Mouse (Mus musculus): ENCODE measurements around the gene Akap2. TPM values are rescaled to one million over a fixed set of nuclear protein-coding genes. Genes with fewer than 3 reads are reported as not detected.

The Akap2 gene
- polyA plus RNA-seq, 1 experiment: 20.8 TPM

DNA sequence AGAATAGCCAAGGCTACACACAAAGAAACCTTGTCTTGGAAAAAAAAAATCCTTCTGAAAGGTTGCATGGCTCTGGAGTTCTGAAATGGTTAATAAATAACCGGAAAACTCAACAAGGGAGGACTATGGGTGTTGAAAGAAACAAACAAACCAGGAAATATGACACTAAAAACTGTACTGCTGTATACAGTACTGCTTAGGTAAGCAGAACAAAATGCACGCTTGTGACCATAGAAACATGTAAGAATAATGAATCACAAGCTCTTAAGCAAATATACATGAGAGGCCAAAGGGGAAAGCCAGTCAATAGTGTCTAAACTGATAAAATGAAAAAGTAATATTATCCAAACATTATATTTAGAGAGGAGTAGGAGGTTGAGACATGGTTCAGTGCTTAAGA, 97.9 kb downstream of the Akap2 start:
- no peak overlapping the region for H3K27ac ChIP-seq (ENCODE audit: insufficient read depth, low read length)
- no peak overlapping the region for H3K4me3 ChIP-seq (ENCODE audit: insufficient read depth, low read length)
- H3K4me1 ChIP-seq (ENCODE audit: control insufficient read depth, insufficient read depth, low read length): no peaks in the 10 kb centered on the region
- TF ChIP-seq POLR2A (IDR thresholded peaks at IDR 0.05; ENCODE audit: extremely low read depth, insufficient read depth, low read length): no peak
- TF ChIP-seq CTCF (IDR thresholded peaks at IDR 0.05; ENCODE audit: extremely low read depth, insufficient read depth, low read length): no peak

DNA sequence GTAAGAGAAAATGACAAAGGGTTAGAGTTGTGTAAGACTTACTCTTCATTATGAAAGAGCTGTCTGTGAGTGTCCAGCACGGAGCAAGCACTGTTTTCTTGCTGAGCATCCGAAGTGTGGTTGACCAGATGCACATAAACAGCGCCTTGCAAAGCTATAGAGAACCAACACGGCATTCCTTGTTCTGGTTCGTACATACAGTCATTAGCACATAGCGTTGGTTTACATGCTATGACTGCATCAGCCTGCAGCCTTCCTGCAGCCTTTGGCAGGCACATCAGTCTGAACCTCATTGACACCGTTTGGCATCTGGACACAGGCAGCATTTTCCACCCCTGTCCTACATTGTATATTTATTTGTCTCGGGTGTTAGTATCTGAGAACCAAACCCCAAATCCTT, 98.7 kb downstream of the Akap2 start:
- no peak for TF ChIP-seq CTCF (IDR thresholded peaks at IDR 0.05; ENCODE audit: extremely low read depth, insufficient read depth, low read length)
- TF ChIP-seq POLR2A (IDR thresholded peaks at IDR 0.05; ENCODE audit: extremely low read depth, insufficient read depth, low read length): no peak
- Histone ChIP-seq H3K4me3 (ENCODE audit: insufficient read depth, low read length) (no peak overlapping the region), H3K27ac (ENCODE audit: insufficient read depth, low read length) (no peak overlapping the region), H3K4me1 (ENCODE audit: control insufficient read depth, insufficient read depth, low read length) (no peaks in the 10 kb centered on the region)

DNA sequence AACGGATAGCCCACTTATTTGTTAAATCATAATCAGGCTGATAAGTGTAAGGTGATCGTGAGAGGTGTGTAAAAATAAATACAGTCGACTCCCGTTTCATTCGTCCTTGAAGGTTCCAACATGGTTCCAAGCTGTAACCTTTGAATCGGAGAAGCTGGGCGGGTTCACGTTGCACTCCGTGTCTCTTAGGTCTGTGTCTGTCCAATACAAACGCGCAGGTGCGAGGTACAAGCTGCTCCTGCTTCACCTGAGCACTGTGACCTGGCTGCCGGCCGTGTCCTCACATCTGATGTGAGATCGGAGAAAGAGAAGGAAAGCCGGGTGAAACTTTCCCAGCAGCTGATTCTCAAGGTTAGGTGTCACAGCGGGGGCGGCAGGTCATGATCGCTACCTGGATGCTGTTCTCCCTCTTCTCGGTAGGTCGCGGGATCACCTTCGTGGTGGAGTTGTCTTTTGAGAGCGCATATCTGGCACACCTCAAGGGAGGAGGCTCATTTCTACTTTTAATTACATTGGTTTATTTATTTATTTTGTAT, 103.5 kb downstream of the Akap2 start:
- no peak overlapping the region for H3K27ac ChIP-seq (ENCODE audit: insufficient read depth, low read length)
- H3K4me3 ChIP-seq (ENCODE audit: insufficient read depth, low read length): no peak overlapping the region
- TF ChIP-seq CTCF (IDR thresholded peaks at IDR 0.05; ENCODE audit: extremely low read depth, insufficient read depth, low read length) (no peak), POLR2A (IDR thresholded peaks at IDR 0.05; ENCODE audit: extremely low read depth, insufficient read depth, low read length) (no peak)
- peaks cover 5% of the 10 kb centered on the region for H3K4me1 ChIP-seq (ENCODE audit: control insufficient read depth, insufficient read depth, low read length)

DNA sequence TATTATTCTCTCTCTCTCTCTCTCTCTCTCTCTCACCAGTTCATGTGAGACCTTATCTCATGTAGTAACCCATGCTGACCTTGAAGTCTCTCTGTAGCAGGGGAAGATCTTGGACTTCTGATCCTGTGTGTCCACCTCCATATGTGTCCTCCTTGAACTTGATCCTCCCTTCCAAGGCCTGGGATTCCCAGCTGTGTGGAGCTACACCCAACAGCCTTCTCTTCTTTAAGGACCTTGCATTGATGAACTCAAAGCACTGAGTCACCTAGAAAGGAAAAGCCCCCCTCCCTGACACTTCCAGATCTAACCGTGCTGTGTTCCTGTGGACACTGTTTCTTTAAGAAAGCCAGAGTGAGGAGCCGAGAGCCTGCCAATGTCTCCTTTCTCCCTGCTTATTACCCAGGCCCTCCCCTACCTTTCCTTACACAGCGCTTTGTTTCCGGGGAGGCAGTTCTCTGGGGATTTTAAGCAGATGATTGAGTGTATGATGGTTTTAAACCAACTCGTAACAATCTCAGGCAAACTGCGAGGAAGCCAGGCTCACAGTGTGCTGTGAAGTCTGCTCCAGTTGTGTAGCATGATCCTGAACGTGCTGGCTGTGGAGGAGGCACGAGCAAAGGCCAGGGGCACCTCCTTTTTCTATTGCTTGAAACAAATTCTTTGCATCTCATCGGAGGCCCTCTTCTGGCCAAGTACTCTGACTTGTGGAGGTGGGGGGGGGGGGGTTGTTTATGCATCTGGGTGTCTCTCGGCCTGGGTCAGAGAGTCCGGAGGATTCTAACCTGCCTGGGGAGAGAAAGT, 104.3 kb downstream of the Akap2 start:
- TF ChIP-seq CTCF (IDR thresholded peaks at IDR 0.05; ENCODE audit: extremely low read depth, insufficient read depth, low read length) (no peak), POLR2A (IDR thresholded peaks at IDR 0.05; ENCODE audit: extremely low read depth, insufficient read depth, low read length) (no peak)
- Histone ChIP-seq H3K4me1 (ENCODE audit: control insufficient read depth, insufficient read depth, low read length) (peaks cover 5% of the 10 kb centered on the region), H3K27ac (ENCODE audit: insufficient read depth, low read length) (no peak overlapping the region), H3K4me3 (ENCODE audit: insufficient read depth, low read length) (peak overlapping the region; percentile 8; the same call in 1 of the 2 replicates)

DNA sequence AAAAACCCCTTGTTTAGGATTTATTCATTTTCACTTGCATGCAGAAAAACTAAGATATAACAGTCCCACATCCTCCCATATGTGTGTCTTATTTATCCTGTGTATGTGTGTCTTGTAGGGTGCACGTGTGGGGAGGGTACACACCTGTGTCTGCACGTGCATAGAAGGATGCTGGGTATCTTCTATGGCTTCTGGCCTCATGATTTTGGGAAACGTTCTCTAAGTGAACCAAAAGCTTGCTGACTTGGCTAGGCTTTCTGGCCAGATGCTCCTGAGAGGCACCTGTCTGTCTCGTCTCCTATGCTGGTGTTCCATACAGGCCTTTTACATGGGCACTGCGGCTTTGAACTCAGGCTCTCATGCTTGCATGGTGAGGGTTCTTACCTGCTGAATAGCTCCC, 105.2 kb downstream of the Akap2 start:
- Histone ChIP-seq H3K27ac (ENCODE audit: insufficient read depth, low read length) (no peak overlapping the region), H3K4me1 (ENCODE audit: control insufficient read depth, insufficient read depth, low read length) (peaks cover 5% of the 10 kb centered on the region), H3K4me3 (ENCODE audit: insufficient read depth, low read length) (no peak overlapping the region)
- TF ChIP-seq CTCF (IDR thresholded peaks at IDR 0.05; ENCODE audit: extremely low read depth, insufficient read depth, low read length): no peak
- no peak for TF ChIP-seq POLR2A (IDR thresholded peaks at IDR 0.05; ENCODE audit: extremely low read depth, insufficient read depth, low read length)

DNA sequence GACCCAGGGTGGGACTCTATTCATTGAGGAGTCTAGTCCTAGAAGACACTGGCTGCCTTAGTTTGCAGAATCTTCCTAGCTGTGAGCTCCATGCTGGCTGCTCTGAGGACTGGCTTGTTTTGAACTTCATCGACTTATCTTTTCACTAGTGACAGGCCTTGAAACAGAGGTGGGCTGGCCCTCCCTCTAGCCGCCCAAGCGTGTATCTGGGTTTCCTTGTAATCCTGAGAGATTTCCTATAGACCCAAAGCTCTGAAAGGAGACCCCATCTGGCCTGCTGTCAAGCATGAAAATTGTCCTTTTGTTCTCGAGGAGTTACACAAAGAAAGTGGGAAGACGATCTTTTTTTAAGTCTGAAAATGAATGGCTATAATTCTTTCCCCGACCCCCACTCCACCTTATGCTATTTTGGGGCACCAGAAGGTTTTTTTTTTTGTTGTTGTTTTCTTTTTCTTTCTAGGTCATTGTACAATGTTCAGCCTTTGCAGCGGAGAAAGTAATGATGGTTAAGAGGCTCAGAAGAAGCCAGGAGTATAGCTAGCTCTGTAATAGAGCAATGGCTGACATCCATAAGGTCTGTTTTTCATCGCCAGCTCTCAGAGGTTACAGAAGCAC, 107.3 kb downstream of the Akap2 start:
- no peak overlapping the region for H3K4me3 ChIP-seq (ENCODE audit: insufficient read depth, low read length)
- no peak for TF ChIP-seq CTCF (IDR thresholded peaks at IDR 0.05; ENCODE audit: extremely low read depth, insufficient read depth, low read length)
- no peak for TF ChIP-seq POLR2A (IDR thresholded peaks at IDR 0.05; ENCODE audit: extremely low read depth, insufficient read depth, low read length)
- peaks cover 5% of the 10 kb centered on the region for H3K4me1 ChIP-seq (ENCODE audit: control insufficient read depth, insufficient read depth, low read length)
- H3K27ac ChIP-seq (ENCODE audit: insufficient read depth, low read length): no peak overlapping the region

DNA sequence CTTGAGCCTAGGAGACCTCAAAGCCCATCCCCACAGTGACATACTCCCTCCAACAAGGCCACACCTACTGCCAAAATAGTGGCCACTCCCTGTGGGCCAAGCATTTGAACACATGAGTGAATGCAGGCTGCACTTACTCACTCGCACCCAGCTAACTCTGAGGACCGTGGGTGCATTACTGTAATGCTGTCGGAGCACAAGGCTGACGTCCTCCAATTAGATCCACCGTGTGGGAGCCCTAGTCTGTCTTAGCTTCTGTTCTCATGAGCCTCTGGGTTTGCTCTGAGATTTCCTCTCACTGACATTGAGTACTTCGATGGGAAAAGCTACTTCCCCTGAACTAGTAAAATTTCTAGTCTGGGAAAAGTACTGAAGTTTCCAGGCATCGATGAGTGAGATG, 108.8 kb downstream of the Akap2 start:
- Histone ChIP-seq H3K4me1 (ENCODE audit: control insufficient read depth, insufficient read depth, low read length) (peaks cover 5% of the 10 kb centered on the region), H3K27ac (ENCODE audit: insufficient read depth, low read length) (no peak overlapping the region), H3K4me3 (ENCODE audit: insufficient read depth, low read length) (no peak overlapping the region)
- TF ChIP-seq CTCF (IDR thresholded peaks at IDR 0.05; ENCODE audit: extremely low read depth, insufficient read depth, low read length): no peak
- TF ChIP-seq POLR2A (IDR thresholded peaks at IDR 0.05; ENCODE audit: extremely low read depth, insufficient read depth, low read length): no peak

DNA sequence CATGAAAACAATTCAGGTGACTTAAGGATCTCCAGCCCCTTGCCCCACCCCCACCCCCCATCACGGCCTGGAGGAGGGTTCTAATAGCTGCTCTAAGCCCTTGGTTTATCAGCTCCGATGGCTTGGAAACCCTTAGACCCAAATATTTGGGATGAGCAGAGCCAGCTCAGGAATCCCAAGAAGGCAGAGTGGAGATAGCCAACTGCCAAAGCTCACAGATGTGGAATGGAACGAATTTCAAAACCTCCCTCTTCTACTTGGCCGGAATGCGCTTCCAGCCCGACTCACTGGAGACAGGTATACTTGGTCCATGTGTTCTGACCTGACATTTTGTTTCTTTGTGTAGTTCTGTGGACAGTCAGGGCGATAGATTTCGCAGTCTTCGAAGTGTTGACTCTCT, 111.7 kb downstream of the Akap2 start:
- TF ChIP-seq CTCF (IDR thresholded peaks at IDR 0.05; ENCODE audit: extremely low read depth, insufficient read depth, low read length) (no peak), POLR2A (IDR thresholded peaks at IDR 0.05; ENCODE audit: extremely low read depth, insufficient read depth, low read length) (no peak)
- Histone ChIP-seq H3K4me1 (ENCODE audit: control insufficient read depth, insufficient read depth, low read length) (no peaks in the 10 kb centered on the region), H3K27ac (ENCODE audit: insufficient read depth, low read length) (no peak overlapping the region), H3K4me3 (ENCODE audit: insufficient read depth, low read length) (no peak overlapping the region)

DNA sequence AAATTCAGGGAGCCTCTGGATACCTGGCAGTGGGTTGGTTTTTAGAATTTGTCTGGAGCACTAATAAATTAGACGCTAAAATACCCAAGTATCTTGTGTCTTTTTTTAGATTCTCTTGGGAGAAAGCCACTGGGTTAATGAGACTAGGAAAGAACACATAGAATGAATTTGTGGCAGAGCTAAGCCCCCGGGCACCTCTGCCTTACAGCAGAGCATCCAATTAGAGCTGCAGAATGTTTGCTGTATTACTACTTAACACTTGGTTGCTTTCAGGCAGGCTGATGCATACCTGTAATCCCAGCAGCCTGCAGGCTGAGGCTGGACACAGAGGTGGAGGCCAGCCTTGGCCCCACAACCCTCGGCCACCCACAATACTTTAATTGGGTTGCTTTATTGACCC, 112.3 kb downstream of the Akap2 start:
- TF ChIP-seq CTCF (IDR thresholded peaks at IDR 0.05; ENCODE audit: extremely low read depth, insufficient read depth, low read length) (no peak), POLR2A (IDR thresholded peaks at IDR 0.05; ENCODE audit: extremely low read depth, insufficient read depth, low read length) (no peak)
- Histone ChIP-seq H3K4me1 (ENCODE audit: control insufficient read depth, insufficient read depth, low read length) (no peaks in the 10 kb centered on the region), H3K4me3 (ENCODE audit: insufficient read depth, low read length) (no peak overlapping the region), H3K27ac (ENCODE audit: insufficient read depth, low read length) (no peak overlapping the region)

DNA sequence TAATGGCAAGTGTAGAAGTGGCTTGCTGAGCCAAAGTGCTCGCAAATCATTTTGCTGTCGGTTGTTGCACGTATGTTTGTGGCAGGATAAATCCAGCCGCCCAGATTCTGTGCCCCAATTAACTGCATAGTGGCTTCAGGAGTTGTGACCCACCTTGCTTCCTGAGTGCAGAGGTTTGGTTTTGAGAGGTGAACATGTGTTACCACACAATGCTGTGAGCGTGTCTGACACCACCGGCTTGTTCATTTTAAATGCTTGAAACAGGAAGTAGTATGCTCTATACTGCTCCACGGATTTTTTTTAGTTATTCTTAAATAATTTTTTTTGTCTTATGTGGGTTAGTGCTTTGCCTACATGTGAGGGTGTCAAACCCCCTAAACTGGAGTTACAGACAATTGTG, 114.9 kb downstream of the Akap2 start:
- TF ChIP-seq POLR2A (IDR thresholded peaks at IDR 0.05; ENCODE audit: extremely low read depth, insufficient read depth, low read length): no peak
- TF ChIP-seq CTCF (IDR thresholded peaks at IDR 0.05; ENCODE audit: extremely low read depth, insufficient read depth, low read length): no peak
- Histone ChIP-seq H3K4me1 (ENCODE audit: control insufficient read depth, insufficient read depth, low read length) (no peaks in the 10 kb centered on the region), H3K27ac (ENCODE audit: insufficient read depth, low read length) (no peak overlapping the region), H3K4me3 (ENCODE audit: insufficient read depth, low read length) (no peak overlapping the region)

Data from cortical plate, adult 2 months (tissue).